Mouse (Mus musculus) embryonic facial prominence, embryonic 13.5 days (tissue): ENCODE data around the gene Gm6902. TPM values are rescaled to one million over a fixed set of nuclear protein-coding genes. Genes with fewer than 3 reads are reported as not detected.
"Not testable (repeated sequence)": the region's sequence is repeated elsewhere in the genome, so short reads cannot be mapped to it uniquely, and the experiment has no call there.

Experiments used
- ATAC-seq: fragments of 200-750 bp; cut with Nextera tagmentation; 2 replicates; pipeline ENCODE4 v1.8.0; 2017; ENCODE audit warnings: low read depth; ENCODE audit not compliant: insufficient number of reproducible peaks, insufficient read depth, low FRiP score, low TSS enrichment
- H3K27ac ChIP-seq: fragments of 300-500 bp; sonication (generic); 2 replicates; pipeline ENCODE4 v1.5.1; 2015; ENCODE audit warnings: moderate library complexity, mild to moderate bottlenecking, inconsistent platforms
- H3K27me3 ChIP-seq: fragments of 300-500 bp; sonication (generic); 2 replicates; pipeline ENCODE4 v1.6.1; 2015; ENCODE audit warnings: mild to moderate bottlenecking, inconsistent platforms
- H3K36me3 ChIP-seq: fragments of 300-500 bp; sonication (generic); 2 replicates; pipeline ENCODE4 v1.6.1; 2015; ENCODE audit warnings: mild to moderate bottlenecking, inconsistent platforms
- H3K4me1 ChIP-seq: fragments of 300-500 bp; sonication (generic); 2 replicates; pipeline ENCODE4 v1.6.1; 2015; ENCODE audit warnings: inconsistent platforms
- H3K4me2 ChIP-seq: fragments of 300-500 bp; sonication (generic); 2 replicates; pipeline ENCODE4 v1.6.1; 2015; ENCODE audit warnings: moderate library complexity, mild to moderate bottlenecking, inconsistent platforms
- H3K4me3 ChIP-seq: fragments of 300-500 bp; sonication (generic); 2 replicates; pipeline ENCODE4 v1.5.1; 2015; ENCODE audit warnings: mild to moderate bottlenecking, inconsistent platforms
- H3K9ac ChIP-seq: fragments of 300-500 bp; sonication (generic); 2 replicates; pipeline ENCODE4 v1.6.1; 2015; ENCODE audit warnings: mild to moderate bottlenecking, inconsistent platforms
- H3K9me3 ChIP-seq: fragments of 300-500 bp; sonication (generic); 2 replicates; pipeline ENCODE4 v1.6.1; 2016; ENCODE audit warnings: inconsistent platforms
- WGBS: fragments of 180-500 bp; shearing (Covaris S2); methylation state at CpG from one replicate; pipeline ENCODE4 v1.1.7; 2015; ENCODE audit warnings: mixed read lengths; 5-methylcytosine and 5-hydroxymethylcytosine counted together
- polyA plus RNA-seq: library from polyadenylated mRNA; unstranded; fragments of >200 nt; fragmentation: Nextera tagmentation; extraction: Ambion mirVana; gene quantifications from 2 replicates; pipeline ENCODE4 v1.2.1, GENCODE M21; 2015

Gm6902 gene
- not detected in 2 replicates for polyA plus RNA-seq

DNA sequence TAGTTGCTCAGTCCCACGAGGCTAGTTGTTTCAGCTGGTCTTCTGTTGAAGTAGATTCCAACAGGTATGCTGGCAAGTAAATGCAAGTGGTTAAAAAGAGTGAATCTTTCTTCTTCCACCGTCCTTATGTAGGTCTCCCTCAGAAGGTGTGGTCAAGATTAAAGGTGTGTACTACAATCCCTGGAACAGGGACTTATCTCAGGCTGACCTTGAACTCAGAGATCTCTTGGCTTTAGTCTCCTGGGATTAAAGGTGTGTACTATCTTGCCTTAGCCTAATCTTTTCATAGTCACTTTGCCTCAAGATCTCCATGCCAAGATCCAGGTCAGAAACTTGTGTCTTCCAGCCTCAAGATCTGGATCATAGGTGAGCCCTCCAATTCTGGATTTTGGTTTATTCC, at the start of gene Gm6902:
Gene Gm6902 (minus strand): TSS at position 101 of the 400 bp plus-strand sequence.
- H3K4me2 ChIP-seq, H3K27me3 ChIP-seq, H3K9me3 ChIP-seq, H3K36me3 ChIP-seq, H3K4me1 ChIP-seq, H3K27ac ChIP-seq, H3K9ac ChIP-seq, ATAC-seq, H3K4me3 ChIP-seq: not testable (repeated sequence)
- no CpG with 5 or more reads among the region's 2 CpGs for WGBS

DNA sequence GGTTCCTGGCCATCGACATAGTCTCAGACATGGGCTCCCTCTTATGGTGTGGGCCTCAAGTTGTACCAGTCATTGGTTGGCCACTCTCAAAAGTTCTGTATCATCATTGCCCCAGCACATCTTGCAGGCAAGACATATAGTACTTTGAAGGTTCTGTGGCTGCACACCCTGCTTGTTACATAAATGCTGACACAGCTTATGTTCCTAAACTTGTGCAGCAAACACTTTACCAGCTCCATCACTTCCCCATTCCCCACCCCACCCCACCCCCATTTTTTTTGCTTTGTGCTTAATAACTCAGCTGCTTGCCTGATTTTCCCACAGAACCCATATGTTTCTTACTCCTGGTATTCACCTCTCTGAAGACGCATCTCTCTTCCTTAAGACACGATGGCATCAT, 22.2 kb upstream of the Gm6902 start, which contains the start of gene Nlrp4e:
Gene Nlrp4e (plus strand): TSS at position 301 of the 400 bp plus-strand sequence.
- not testable (repeated sequence) for H3K9ac ChIP-seq, H3K27me3 ChIP-seq, H3K27ac ChIP-seq, H3K4me1 ChIP-seq, H3K9me3 ChIP-seq, H3K4me3 ChIP-seq, ATAC-seq, H3K36me3 ChIP-seq, H3K4me2 ChIP-seq
- 88% methylated on average over 3 of the region's 3 CpGs for WGBS

DNA sequence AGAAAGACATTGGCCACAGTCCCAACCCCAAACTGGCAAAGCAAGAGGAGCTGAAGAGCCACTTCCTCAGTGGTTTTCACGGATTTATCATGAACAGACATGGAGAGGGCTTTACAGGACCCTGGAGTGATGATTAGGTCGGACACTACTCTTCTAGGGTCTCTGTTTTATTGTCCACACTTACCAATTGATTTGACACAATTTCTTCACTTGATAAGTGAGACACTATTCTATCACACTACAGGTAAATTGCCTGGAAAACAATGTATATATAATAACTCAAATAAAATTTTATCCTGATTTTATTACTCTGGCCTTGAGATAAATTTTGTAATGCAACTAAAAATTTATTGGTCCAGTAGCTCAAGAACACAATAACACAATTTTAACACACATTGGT, 27.1 kb downstream of the Gm6902 start, which contains the start of gene Vmn1r166:
Gene Vmn1r166 (minus strand): TSS at position 101 of the 400 bp plus-strand sequence.
- H3K4me1 ChIP-seq, H3K4me2 ChIP-seq, H3K9me3 ChIP-seq, H3K36me3 ChIP-seq, H3K9ac ChIP-seq, ATAC-seq, H3K27me3 ChIP-seq, H3K4me3 ChIP-seq, H3K27ac ChIP-seq: not testable (repeated sequence)
- WGBS: no CpG with 5 or more reads among the region's 2 CpGs

Other genes with a start within 250 kb of the Gm6902 start
- not detected in 2 replicates for gene Vmn1r163, start 223.4 kb downstream of the Gm6902 start, polyA plus RNA-seq
- not detected in 2 replicates for gene Gm8720, start 211.4 kb downstream of the Gm6902 start, polyA plus RNA-seq
- gene Gm10662, start 134.4 kb downstream of the Gm6902 start, polyA plus RNA-seq: not detected in 2 replicates
- gene Vmn1r165, start 61.6 kb downstream of the Gm6902 start, polyA plus RNA-seq: not detected in 2 replicates
- not detected in 2 replicates for gene Vmn1r166, start 27.2 kb downstream of the Gm6902 start, polyA plus RNA-seq
- gene Nlrp4e, start 22.3 kb upstream of the Gm6902 start, polyA plus RNA-seq: not detected in 2 replicates
- gene Nlrp5, start 107.0 kb upstream of the Gm6902 start, polyA plus RNA-seq: not detected in 2 replicates
- not detected in 2 replicates for gene Vmn1r167, start 228.3 kb upstream of the Gm6902 start, polyA plus RNA-seq